ENCODE assay signal across 25 mouse cellular contexts in genomic region chr7:63868356-63868918, GRCm38 (mm10). TPM values are rescaled to one million over a fixed set of nuclear protein-coding genes. Genes with fewer than 3 reads are reported as not detected.
DNase-seq lines count a peak whose midpoint lies in the region; ATAC-seq and TF ChIP-seq lines count a peak whose summit lies in the region.
"Had no signal": no experiment of that assay in that cellular context is flagged by ENCODE, and none has a peak within 500 bp of the region (broad histone marks: within the 10 kb centered on the region; RNA-seq: fewer than 3 reads in every experiment).

No protein-coding gene starts in this region.

- no peak overlapping the region for H3K4me3 ChIP-seq in heart, embryonic 10.5 days
- no peak overlapping the region for H3K4me3 ChIP-seq in heart, embryonic 12.5 days
- H3K4me3 ChIP-seq in G1E (ENCODE audit: low read depth, low read length) (no peak overlapping the region), MEL (ENCODE audit: control insufficient read depth in 1 of 2, insufficient read depth in 1 of 2, low read depth in 2 of 2, low read length in 2 of 2) (no peak overlapping the region)
- H3K4me3 ChIP-seq: embryonic facial prominence, embryonic 10.5 days; embryonic facial prominence, embryonic 12.5 days; forebrain, embryonic 13.5 days; forebrain, embryonic 15.5 days had no signal

- no peaks in the 10 kb centered on the region for H3K36me3 ChIP-seq in heart, embryonic 10.5 days
- H3K36me3 ChIP-seq in heart, embryonic 12.5 days, result no peaks in the 10 kb centered on the region
- H3K36me3 ChIP-seq in G1E (replicated peaks) (no peaks in the 10 kb centered on the region), MEL (ENCODE audit: control insufficient read depth in 1 of 2, insufficient read depth in 2 of 2, low read length in 2 of 2) (peaks cover 0 to 13% of the 10 kb centered on the region in 2 experiments; a peak in 2 of 4 replicates)
- H3K36me3 ChIP-seq: embryonic facial prominence, embryonic 10.5 days; embryonic facial prominence, embryonic 12.5 days; forebrain, embryonic 15.5 days had no signal

- no peak for ATAC-seq in heart, embryonic 12.5 days (ENCODE audit: insufficient number of reproducible peaks, low FRiP score)
- ATAC-seq in G1E (ENCODE audit: extremely low read depth, insufficient number of reproducible peaks, low FRiP score, poor library complexity, severe bottlenecking), result peak; percentile 89
- ATAC-seq: forebrain, embryonic 13.5 days; forebrain, embryonic 15.5 days; forebrain, postnatal 0 days had no signal

- peak; percentile 70 for DNase-seq in heart, embryonic 10.5 days (ENCODE audit: low spot score)
- DNase-seq in G1E (ENCODE audit: low spot score) (peak; percentile 19), MEL (ENCODE audit: low read depth, low spot score) (no peak)
- DNase-seq in testis, postnatal 10 days (ENCODE audit: low spot score), result no peak
- DNase-seq in c-Kit-positive CD71-positive TER-119-positive erythroid progenitor cells, embryonic 14.5 days (ENCODE audit: low spot score), result no peak
- DNase-seq: adrenal gland, adult 2 months; adrenal gland, postnatal 10 days; adrenal gland, postnatal 25 days; cerebellum, adult 11-12 months; cerebellum, adult 2 months; cerebellum, adult 9-10 months; cerebellum, postnatal 10 days; cerebellum, postnatal 25 days; forebrain, postnatal 0 days had no signal

- no peak overlapping the region for H3K4me2 ChIP-seq in heart, embryonic 12.5 days
- H3K4me2 ChIP-seq: embryonic facial prominence, embryonic 12.5 days; forebrain, embryonic 13.5 days; forebrain, embryonic 15.5 days had no signal

- H3K27ac ChIP-seq in heart, embryonic 10.5 days, result no peak overlapping the region
- no peak overlapping the region for H3K27ac ChIP-seq in heart, embryonic 12.5 days (ENCODE audit: poor library complexity, severe bottlenecking)
- H3K27ac ChIP-seq in MEL (ENCODE audit: control insufficient read depth, low read depth, low read length), result no peak overlapping the region
- H3K27ac ChIP-seq: embryonic facial prominence, embryonic 10.5 days; embryonic facial prominence, embryonic 12.5 days; forebrain, embryonic 13.5 days; forebrain, embryonic 15.5 days had no signal

- no peak for TF ChIP-seq POLR2A in MEL (IDR thresholded peaks at IDR 0.05; ENCODE audit: control insufficient read depth in 1 of 2, insufficient read depth in 1 of 2, low read depth in 1 of 2, low read length in 2 of 2, poor library complexity in 1 of 2)

- no peak for TF ChIP-seq RAD21 in MEL (IDR thresholded peaks at IDR 0.05; ENCODE audit: low read depth, low read length)

- 18% methylated on average over 6 of the region's 6 CpGs for WGBS in heart, embryonic 10.5 days
- 15% methylated on average over 6 of the region's 6 CpGs for WGBS in heart, embryonic 12.5 days

- H3K9me3 ChIP-seq in heart, embryonic 10.5 days, result no peaks in the 10 kb centered on the region
- no peaks in the 10 kb centered on the region for H3K9me3 ChIP-seq in heart, embryonic 12.5 days (replicated peaks)
- H3K9me3 ChIP-seq in G1E (replicated peaks) (no peaks in the 10 kb centered on the region), MEL (replicated peaks; ENCODE audit: insufficient read depth, low read length) (no peaks in the 10 kb centered on the region)
- H3K9me3 ChIP-seq: embryonic facial prominence, embryonic 10.5 days; embryonic facial prominence, embryonic 12.5 days; forebrain, embryonic 13.5 days; forebrain, embryonic 15.5 days had no signal

- H3K4me1 ChIP-seq in heart, embryonic 10.5 days, result peaks cover 9% of the 10 kb centered on the region
- peaks cover 5% of the 10 kb centered on the region for H3K4me1 ChIP-seq in heart, embryonic 12.5 days (replicated peaks)
- H3K4me1 ChIP-seq in G1E (ENCODE audit: insufficient read depth, low read depth, low read length) (peaks cover 23% of the 10 kb centered on the region), MEL (ENCODE audit: control insufficient read depth in 1 of 2, insufficient read depth in 2 of 2, low read length in 2 of 2) (peaks cover 3 to 10% of the 10 kb centered on the region in 2 experiments; a peak in 3 of 4 replicates)
- H3K4me1 ChIP-seq: embryonic facial prominence, embryonic 12.5 days; forebrain, embryonic 13.5 days; forebrain, embryonic 15.5 days had no signal

- no peaks in the 10 kb centered on the region for H3K79me2 ChIP-seq in MEL (ENCODE audit: control insufficient read depth, insufficient read depth, low read length, poor library complexity)

- H3K27me3 ChIP-seq in heart, embryonic 10.5 days (ENCODE audit: insufficient read depth, poor library complexity, severe bottlenecking), result no peaks in the 10 kb centered on the region
- H3K27me3 ChIP-seq in heart, embryonic 12.5 days (replicated peaks), result no peaks in the 10 kb centered on the region
- peaks cover 34% of the 10 kb centered on the region for H3K27me3 ChIP-seq in G1E (ENCODE audit: insufficient read depth, low read length)
- no peaks in the 10 kb centered on the region for H3K27me3 ChIP-seq in MEL (ENCODE audit: control insufficient read depth in 1 of 2, insufficient read depth in 2 of 2, low read length in 2 of 2)
- H3K27me3 ChIP-seq: embryonic facial prominence, embryonic 12.5 days; forebrain, embryonic 13.5 days; forebrain, embryonic 15.5 days had no signal

- TF ChIP-seq EP300 in MEL (IDR thresholded peaks at IDR 0.05; ENCODE audit: low read depth in 1 of 2, low read length in 2 of 2), result peak in 1 of 2 experiments; percentile 34; a peak in 1 of 4 replicates

- TF ChIP-seq CTCF in G1E (IDR thresholded peaks at IDR 0.05; ENCODE audit: low read depth, low read length) (no peak), MEL (IDR thresholded peaks at IDR 0.05 in 2 of 3, conservative IDR thresholded peaks at IDR 0.05 in 1 of 3; ENCODE audit: control insufficient read depth in 1 of 3, insufficient read depth in 1 of 3, low read depth in 2 of 3, low read length in 3 of 3, poor library complexity in 1 of 3, severe bottlenecking in 1 of 3) (no peak)

- no peak overlapping the region for H3K9ac ChIP-seq in heart, embryonic 12.5 days
- H3K9ac ChIP-seq in MEL (ENCODE audit: control insufficient read depth, low read depth, low read length, poor library complexity, severe bottlenecking), result no peak overlapping the region
- H3K9ac ChIP-seq: embryonic facial prominence, embryonic 12.5 days; forebrain, embryonic 13.5 days; forebrain, embryonic 15.5 days; forebrain, postnatal 0 days had no signal

TF ChIP-seq in MEL, 35 proteins besides CTCF, POLR2A, EP300 and RAD21:
- TF ChIP-seq MEF2A (IDR thresholded peaks at IDR 0.05; ENCODE audit: extremely low read depth, insufficient replicate concordance, low read depth, low read length, poor library complexity, severe bottlenecking) (no peak), E2F4 (IDR thresholded peaks at IDR 0.05; ENCODE audit: borderline replicate concordance, low read depth, low read length) (no peak), ETS1 (IDR thresholded peaks at IDR 0.05; ENCODE audit: low read depth, low read length) (peak; percentile 48; the same call in 1 of the 2 replicates), SIN3A (IDR thresholded peaks at IDR 0.05; ENCODE audit: low read length) (no peak), BHLHE40 (IDR thresholded peaks at IDR 0.05; ENCODE audit: borderline replicate concordance, low read depth, low read length) (no peak), GATA1 (IDR thresholded peaks at IDR 0.05; ENCODE audit: low read depth, low read length) (peak; percentile 54; the same call in 1 of the 2 replicates), ZC3H11A (IDR thresholded peaks at IDR 0.05; ENCODE audit: low read depth, low read length) (no peak), ELF1 (IDR thresholded peaks at IDR 0.05; ENCODE audit: low read depth, low read length) (no peak), TCF12 (IDR thresholded peaks at IDR 0.05; ENCODE audit: low read depth, low read length) (peak; percentile 66; the same call in 1 of the 2 replicates), MAX (IDR thresholded peaks at IDR 0.05; ENCODE audit: low read length) (no peak), RCOR1 (IDR thresholded peaks at IDR 0.05; ENCODE audit: low read depth, low read length) (peak; percentile 28; the same call in 1 of the 2 replicates), ZMIZ1 (IDR thresholded peaks at IDR 0.05; ENCODE audit: low read depth, low read length) (no peak), JUND (IDR thresholded peaks at IDR 0.05; ENCODE audit: low read depth, low read length) (no peak), KAT2A (conservative IDR thresholded peaks at IDR 0.05; ENCODE audit: low read depth, low read length) (no peak)

RNA-seq across cellular contexts. Expression of gene E030018B13Rik, which starts 48.2 kb away (rescaled TPM):
- 0.18 TPM in 1 of 2 replicates, not detected in the other for polyA plus RNA-seq in heart, embryonic 10.5 days (2016; fragmentation: Nextera tagmentation; extraction: Ambion mirVana)
- polyA plus RNA-seq in heart, embryonic 12.5 days (2016; fragmentation: Nextera tagmentation; extraction: Ambion mirVana), result not detected in 2 replicates
- not detected in 2 replicates for total RNA-seq in G1E (2014; fragmentation: Nextera tagmentation)
- not detected in 2 replicates for total RNA-seq in G1E (2017)
- not detected in 2 replicates for polyA plus RNA-seq in G1E (2012)
- not detected in 2 replicates for total RNA-seq in MEL (2012; rRNA removed)
- under 1 TPM in 1 of 2 experiments, not detected in 1; 0.07 TPM for polyA plus RNA-seq in MEL (2012; ENCODE audit: insufficient read depth in 1 of 2, insufficient read length in 2 of 2, low read depth in 1 of 2, low replicate concordance in 2 of 2, missing spikeins in 1 of 2)
- total RNA-seq: adrenal gland, adult 2 months; adrenal gland, postnatal 10 days; adrenal gland, postnatal 25 days; adrenal gland, postnatal 4 days; ES-E14; forebrain, postnatal 0 days had no signal
- polyA plus RNA-seq: adrenal gland, adult 2 months; brain, embryonic 14.5 days; cerebellum, adult 2 months; cortical plate, adult 2 months; embryonic facial prominence, embryonic 10.5 days; embryonic facial prominence, embryonic 12.5 days; embryonic facial prominence, embryonic 14.5 days; forebrain, embryonic 11.5 days; forebrain, postnatal 0 days had no signal

Comparison
In these comparisons a context has a peak if more than half of its experiments do, and no peak if none do; other contexts are left out.
1. DNase-seq: peak in heart, embryonic 10.5 days (single experiment) and G1E (single experiment); none in MEL (single experiment), testis, postnatal 10 days (single experiment) and c-Kit-positive CD71-positive TER-119-positive erythroid progenitor cells, embryonic 14.5 days (single experiment).